Mouse (Mus musculus) cerebral cortex, adult 2 months (tissue): ENCODE results near the gene Ncln.

ENCODE experiments used
- WGBS: fragments of 180-500 bp; shearing (Covaris S2); methylation state at CpG from one replicate; pipeline ENCODE4 v1.1.7; 2018; 5-methylcytosine and 5-hydroxymethylcytosine counted together

Gene Ncln

DNA sequence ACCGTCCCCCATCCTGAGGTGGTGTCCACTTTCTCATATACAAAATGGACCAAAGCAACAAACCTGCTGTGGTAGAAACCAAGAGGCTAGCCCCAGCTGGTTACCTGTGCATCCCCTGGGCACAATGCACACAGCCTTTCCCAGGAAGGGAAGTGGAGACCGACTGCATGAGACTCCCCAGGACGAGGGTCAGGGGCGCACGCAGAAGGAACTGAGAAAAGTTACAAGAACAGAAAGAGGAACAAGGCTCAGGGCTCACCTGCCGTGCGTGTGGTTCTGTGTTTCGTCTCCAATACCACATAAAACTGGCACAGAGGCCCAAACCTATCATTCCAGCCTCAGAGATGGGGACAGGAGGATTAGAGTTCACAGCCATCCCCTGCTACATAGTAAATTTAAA lies 21.0 kb upstream of the Ncln start:
- WGBS = 87% methylated on average over 8 of the region's 8 CpGs

DNA sequence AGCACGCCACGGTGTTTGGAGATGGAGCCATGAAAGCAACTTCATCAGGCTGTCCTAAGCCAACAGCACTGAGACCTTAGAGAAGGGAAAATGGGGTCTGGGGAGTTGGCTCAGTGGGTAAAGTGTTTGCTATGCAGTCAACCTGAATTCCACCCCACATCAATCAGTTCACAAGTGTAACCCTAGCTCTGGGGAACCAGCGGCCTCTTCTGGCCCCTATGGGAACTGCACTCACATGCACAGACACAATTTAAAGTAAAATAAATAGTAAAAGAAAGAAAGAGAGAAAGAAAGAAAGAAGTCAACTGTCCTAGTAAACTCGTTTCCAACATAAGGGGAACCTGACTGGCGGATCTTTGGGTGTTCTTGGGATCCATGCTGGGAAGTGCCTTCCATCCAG lies 17.6 kb upstream of the Ncln start:
- WGBS = 88% methylated on average over 5 of the region's 5 CpGs

DNA sequence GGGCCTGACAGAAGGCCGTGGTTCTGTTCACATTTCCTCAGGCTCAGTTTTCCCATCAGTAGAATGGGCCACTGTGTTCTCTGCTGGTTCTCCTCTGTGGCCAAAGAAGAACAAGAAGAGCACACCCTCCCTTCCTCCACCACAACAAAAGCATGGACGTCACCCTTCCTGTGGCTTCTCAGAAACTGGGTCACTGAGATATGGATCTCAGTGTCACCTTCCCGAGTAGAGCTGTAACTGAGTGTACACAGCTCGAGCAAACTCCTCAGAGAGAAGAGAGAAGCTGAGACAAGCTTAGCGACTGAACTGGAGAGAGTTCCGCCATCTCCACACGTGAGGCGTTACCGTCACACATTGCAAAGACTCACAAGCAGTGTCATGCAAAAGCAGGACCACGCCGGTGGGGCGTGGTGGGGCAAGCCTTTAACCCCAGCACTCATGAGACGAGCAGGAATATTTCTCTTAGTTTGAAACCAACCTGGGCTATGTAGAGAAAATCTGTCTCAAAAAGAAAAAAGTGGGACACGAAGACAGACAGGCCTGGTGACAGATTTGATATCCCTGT lies 14.1 kb upstream of the Ncln start:
- WGBS = 79% methylated on average over 14 of the region's 14 CpGs

DNA sequence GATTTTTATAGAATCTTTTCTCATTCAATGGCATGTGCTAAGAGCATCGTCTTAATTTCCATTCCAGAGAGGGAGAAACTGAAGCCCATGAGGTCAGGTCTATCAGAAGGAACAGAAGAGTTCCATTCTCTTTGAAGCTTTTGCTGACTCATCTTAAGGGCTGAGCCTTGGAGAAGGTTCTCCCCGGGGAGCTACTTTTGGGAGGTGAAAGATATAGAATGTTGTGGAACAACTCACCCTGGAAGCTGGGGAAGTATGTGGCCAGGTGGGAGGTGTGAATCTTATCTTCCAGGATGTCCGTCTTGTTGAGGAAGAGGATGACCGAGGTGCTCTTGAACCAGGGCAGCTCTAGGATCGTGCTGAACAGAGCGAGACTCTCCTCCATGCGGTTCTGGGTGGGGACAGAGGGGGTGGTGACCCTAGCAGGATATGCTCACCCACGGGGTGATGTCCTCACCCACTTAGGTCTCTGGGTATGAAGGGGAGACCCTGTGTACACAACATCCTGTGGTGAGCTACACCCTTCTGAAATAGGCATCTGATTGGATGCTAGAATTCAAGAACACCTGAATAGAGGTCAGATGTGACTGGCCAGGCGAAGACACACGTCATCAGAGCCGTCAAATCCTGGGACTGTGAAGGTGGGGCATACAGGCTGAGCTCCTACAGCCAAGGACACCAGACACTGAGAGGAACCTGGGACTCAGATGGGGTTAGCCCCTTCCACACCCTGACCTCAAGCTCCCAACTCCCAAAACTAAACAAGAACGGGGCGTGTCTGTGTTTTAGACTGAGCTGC lies 11.7 kb upstream of the Ncln start:
- WGBS = 68% methylated on average over 13 of the region's 13 CpGs

DNA sequence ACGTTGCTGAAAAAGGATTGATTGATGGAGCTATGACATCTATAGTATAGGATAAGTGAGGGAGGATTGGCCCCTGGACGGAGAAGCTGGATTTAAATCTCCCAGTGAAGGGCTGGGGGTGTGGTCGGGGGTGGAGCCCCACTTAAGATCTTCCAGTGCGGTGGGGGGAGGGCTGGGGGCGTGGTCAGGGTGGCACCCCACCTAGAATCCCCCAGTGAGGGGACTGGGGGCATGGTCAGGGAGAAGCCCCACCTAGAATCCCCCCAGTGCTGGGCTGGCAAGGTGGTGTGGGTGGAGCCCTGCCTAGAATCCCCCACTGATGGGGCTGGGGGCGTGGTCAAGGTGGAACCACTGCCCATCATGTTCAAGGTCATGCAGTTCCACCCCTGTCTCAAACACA lies 10.9 kb upstream of the Ncln start:
- WGBS = 38% methylated on average over 6 of the region's 6 CpGs

DNA sequence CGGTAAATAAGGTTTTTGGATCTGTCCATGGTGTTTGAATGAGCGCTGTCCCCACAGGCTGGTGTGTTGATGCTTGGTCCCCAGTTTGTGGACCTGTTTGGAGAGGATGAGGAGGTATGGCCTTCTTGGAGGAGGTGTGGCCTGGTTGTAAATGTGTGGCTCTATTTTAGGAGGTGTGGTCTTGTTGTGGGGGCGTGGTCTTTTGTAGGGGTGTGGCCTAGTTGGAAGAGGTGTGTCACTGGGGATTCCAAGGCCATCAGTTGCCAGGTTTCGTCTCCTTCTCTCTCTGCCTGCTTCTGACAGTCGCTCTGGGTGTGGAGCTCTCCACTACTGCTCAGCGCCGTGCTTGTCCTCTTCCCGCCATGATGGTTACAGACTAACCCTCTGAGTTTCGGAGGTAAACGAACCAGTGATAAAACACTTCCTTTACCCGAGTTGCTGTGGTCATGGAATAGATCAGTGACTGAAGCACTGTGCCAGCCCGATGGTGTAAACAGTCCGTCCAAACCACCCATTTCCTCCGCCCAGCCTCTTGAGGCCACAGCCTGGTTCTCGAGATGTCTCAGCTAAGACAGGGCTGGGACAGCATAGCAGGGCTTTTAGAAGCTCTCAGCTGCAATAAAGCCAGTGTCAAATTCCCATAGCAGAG lies 8.9 kb upstream of the Ncln start:
- 83% methylated on average over 15 of the region's 15 CpGs for WGBS

DNA sequence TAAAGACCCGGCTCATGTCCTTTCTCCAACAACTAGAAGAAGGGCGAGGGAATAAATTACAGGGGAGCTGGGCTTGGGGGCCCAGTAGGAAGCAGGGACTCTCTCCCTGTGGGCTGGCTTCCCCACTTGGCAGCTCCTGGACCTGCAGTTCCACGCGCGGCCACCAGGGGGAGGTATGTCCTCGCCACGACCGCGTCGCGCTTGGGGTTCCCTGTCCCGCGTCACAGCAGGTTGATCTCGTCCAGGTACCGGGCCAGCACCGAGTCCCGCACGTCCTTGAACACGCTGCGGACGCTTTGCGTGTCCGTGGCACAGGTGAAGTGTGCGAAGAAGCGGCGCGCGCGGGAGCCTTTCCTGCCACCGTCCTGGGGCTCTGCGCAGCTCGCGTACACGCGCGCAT lies 6.5 kb upstream of the Ncln start:
- 7% methylated on average over 36 of the region's 36 CpGs for WGBS

DNA sequence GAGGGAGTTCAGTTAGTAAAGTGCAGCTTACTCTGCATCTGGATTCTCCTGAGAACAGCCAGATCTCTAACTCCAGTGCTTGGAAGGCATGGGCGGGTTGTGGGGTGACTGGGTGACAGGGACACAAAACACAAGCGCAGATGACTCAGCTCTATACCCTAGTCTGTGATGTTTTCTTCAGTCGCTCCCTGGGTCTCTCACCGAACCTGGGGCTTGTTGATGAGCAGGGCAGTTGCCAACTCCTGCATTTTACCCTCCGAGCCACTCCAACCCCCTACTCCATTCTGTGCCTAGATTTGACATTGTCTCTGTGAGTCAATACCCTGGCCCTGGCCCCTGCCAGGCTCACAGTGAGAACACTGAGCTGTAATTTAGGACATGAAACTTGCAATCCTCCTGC lies 5.7 kb upstream of the Ncln start:
- 91% methylated on average over 5 of the region's 5 CpGs for WGBS

DNA sequence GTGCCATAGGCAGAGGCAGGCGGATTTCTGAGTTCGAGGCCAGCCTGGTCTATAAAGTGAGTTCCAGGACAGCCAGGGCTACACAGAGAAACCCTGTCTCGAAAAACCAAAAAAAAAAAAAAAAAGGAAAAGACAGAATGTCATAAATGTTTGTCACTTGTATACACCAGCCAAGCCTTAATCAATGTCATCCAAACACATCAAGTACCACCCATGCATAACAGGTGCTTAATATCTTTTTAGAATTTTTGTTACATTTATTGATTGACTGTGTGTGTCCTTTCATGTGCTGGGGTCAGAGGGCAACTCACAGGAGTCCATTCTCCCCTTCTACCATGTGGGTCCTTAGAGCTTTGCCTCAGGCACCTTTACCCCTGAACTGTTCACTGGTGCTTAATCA lies 3.8 kb upstream of the Ncln start, which contains the start of gene S1pr4:
TSS of gene S1pr4 (minus strand) at position 101 of the 400 bp plus-strand sequence.
- 84% methylated on average over 3 of the region's 3 CpGs for WGBS

DNA sequence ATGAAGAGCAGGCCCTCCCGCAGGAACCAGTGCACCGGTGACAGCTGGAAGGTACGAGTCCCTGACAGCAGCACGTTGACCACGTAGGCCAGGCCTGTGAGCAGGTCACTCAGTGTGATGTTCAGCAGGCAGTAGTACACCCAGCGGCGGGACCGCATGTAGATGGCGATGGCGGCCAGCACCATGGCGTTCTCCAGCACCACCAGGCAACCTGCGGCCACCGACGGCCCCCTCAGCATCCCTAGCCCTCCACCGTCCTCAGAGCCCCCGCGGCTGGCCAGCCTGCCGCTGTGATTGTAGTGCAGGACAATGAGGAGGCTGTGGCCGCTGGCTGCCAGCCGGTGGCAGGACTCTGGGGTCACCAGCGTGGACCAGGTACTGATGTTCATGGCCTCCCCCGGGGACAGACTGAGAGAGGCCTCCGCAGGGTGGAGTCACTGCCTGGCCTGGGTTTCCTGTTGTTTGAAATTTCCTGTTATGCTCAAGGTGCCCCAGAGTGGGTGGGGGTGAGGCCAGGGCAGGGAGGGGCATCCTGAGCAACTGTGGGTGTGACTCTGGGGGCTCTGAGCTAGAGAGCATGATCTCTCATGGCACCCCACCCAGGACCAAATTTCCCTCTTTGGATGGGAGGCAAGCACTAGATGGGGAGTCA lies 3.2 kb upstream of the Ncln start:
- whole genome bisulfite sequencing = 78% methylated on average over 23 of the region's 23 CpGs

DNA sequence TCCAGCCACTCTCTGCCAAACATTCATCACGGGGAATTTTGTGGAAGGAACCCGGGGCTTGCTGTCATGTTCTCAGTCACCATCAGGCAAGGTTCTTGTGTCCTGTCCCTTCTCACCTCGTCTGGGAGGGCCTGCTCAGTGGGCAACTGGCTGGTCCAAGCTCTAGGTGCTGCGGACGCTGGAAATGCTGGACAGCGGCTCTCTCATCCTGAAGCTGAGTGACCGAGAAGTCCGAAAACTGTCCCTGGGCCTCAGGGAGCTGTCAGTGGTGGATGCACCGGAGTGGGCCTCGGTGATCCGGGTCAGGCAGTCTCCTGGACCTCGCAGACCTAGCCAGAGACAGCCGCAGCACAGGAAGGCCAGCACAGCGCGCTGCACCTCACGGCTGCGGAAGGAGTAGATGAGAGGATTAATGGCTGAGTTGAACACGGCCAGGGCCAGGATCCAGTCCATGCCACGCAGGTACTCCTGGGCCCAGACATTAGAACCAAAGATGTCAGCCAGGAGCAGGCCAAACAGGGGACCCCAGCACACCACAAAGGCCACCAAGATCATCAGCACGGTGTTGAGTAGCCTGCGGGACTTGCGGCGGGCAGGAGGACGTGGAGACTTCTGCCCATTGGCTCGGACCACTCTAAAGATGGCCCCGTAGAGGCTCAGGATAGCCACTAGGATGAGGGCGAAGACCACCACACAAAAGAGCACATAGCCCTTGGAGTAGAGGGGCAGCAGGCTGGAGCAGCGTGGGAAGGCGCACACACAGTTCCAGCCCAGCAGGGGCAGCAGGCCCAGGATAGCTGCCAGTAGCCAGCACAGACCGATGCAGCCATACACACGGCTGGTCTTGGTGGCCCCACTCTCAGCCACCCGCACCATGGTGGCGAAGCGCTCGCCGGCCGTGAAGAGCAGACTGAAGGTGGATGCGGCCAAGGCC lies 2.4 kb upstream of the Ncln start:
- WGBS = 87% methylated on average over 38 of the region's 38 CpGs

DNA sequence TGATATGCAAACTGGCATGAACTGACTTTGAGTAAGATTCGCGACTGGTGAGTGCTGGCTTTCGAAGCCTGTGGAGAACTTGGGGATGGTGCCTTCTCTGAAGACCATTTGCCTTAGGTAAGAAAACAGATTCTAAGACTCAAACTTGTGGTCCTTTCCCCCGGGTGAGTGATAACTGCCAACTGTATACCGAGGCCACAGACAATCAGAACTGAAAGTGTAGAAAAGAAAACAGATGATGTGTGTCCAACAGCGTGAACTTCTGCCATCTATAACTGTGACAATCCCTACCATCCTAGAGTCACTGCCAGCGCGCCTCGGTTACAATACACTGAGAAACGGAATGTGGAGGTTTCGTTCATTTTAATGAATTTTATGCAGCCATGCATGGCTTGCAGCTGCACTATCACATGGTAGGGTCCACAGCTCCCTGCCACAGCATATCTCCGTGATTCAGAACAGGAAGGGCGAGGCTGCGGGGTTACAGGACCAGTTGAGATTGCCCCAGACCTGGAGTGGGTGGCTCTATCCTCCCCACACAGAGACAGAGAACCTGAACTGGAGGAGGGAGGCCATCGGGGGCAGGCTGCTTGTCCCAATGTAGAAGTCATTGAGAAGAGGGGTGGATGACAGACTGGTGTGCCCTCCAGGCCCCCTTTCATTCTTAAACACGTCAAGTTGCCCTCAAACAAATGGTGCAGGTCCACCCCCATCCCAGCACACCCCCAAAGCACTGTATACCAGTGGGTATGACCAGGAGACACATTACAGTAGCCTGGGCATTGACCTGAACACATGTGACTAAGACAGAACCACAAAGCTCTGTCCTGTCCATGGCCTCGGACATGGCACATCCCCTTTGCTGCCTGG lies 1.4 kb upstream of the Ncln start:
- 76% methylated on average over 17 of the region's 17 CpGs for WGBS

DNA sequence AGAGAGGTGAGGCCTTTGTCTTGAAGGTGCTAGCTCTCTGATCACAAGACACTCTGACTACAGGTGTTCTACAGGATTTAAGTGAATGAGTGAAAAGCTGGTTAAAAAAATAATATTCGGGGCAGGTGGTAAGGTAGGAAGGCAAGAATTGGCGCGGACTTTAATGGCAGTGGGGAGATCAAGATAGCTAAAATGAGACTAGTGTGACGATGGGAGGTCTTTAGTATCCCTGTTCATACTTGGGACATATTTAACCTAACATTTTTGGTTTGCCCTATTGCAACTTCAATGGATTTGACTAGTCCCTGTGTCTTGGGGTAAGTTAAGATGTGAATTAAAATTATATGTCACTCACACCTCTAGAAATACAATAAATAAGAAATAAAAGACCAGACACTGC lies 777 bp upstream of the Ncln start:
- WGBS = 16% methylated on average over 4 of the region's 4 CpGs

DNA sequence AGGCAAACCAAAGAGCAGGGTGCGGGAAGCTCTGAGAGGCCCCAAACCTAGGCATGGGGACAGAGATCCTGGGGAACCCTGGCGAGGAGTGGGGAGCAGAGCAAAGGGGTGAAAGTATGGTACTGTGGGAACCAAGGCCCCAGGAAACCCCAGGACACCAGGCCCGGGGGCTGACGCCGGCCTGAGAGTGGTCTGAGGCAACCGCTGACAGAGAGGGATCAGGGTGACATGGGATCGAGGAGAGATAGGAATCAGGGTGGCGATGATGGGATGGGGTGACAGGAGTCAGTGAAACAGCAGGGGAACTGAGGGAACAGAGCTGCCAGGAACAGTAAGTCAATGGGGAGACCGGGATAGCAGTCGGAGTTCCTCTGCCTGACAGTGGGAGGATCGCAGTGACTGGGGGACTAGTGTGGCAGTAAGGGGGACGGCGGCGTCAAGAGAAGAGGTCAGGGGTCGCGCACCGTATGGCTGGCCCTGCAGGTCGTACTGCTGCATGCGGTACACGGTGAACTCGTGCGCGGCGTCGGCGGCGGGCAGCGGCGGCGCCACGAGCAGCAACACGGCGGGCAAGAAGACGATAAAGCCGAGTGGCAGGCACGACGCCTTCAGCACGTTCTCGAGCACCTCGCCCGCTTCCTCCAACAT lies 452 bp downstream of the Ncln start:
- 1% methylated on average over 41 of the region's 41 CpGs for WGBS

DNA sequence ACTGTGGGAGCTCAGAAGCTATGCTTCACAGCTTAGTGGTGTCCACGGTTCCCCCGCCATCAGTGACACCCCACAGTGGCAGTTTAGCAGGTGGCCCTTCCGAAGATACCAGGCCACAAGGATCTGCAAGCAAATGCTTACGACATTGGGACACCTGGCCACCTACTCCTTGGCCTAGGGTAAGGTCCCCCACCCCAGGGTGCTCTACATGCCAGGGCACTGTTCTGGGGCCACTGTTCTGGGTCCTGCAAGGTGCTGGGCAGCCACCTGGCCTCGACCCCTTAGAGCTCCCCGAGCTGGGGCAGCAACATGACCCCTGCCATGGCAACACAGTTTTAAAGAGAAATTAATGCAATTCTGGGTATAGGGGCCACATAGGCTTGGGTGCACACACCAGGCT lies 1.0 kb downstream of the Ncln start:
- 73% methylated on average over 6 of the region's 6 CpGs for WGBS

DNA sequence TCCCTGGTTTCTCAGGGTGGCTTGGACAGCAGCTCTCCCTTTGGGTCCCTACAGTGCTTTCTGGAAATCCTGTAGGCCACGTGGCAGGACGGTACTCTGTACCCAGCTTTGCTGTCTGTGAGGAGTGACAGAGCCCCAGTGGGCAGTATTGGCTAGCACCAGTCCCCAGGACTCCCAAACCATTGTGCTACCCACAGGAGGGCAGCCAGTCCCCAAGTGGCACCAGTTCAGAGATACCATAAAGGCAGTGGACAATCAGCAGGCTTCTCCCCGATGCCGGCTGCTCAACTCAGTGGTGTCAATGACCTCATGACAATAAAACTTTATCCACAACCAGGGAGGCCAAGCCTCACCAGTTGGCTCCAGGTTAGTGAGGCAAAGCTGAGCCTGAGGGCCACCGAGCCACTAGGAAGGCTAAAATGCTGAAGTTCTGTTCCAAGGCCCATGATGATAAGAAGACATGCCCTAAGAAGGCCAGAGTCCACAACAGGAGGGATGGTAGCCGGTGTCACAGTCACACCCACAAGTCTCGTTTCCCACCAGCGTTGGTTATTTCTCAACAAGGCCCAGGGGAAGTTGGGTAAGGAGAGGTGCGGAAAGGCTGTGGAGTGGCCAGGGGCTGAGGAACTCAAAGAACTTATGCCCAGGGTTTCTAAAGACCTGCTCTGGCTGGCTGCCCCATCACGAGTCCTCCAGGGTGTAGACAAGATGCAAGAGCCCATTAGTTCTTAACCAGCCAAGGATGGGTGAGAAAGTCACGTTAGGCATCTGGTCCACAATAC lies 1.7 kb downstream of the Ncln start:
- WGBS = 83% methylated on average over 11 of the region's 11 CpGs

DNA sequence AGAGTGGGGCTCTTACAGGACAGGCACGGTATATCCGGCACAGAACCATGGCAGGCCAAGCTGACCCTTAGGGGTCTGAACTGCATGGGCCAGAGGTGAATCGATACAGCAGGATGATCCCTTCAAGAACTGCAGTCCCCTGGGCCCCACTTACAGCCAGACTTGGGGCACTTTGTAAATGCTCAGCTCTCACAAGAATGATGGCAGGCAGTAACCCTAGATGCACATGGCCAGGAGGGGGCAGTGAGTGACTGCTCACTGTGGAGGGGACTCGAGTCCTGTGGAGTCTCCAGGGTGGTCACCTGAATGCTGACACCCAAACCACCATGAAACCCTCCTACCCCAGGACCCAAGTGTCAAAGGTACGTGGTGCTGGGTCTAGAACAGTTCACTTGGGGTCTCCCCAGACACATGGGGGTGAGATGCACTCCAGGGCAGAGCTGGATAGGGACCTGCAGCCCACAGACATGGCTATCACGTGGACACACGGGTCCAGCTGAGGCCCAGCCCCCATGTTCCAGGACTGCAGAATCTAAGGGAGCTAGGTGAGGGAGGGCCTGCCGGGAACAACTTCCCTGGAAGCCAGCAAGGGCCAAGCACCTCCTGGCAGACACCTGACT lies 2.5 kb downstream of the Ncln start:
- 77% methylated on average over 8 of the region's 8 CpGs for WGBS

DNA sequence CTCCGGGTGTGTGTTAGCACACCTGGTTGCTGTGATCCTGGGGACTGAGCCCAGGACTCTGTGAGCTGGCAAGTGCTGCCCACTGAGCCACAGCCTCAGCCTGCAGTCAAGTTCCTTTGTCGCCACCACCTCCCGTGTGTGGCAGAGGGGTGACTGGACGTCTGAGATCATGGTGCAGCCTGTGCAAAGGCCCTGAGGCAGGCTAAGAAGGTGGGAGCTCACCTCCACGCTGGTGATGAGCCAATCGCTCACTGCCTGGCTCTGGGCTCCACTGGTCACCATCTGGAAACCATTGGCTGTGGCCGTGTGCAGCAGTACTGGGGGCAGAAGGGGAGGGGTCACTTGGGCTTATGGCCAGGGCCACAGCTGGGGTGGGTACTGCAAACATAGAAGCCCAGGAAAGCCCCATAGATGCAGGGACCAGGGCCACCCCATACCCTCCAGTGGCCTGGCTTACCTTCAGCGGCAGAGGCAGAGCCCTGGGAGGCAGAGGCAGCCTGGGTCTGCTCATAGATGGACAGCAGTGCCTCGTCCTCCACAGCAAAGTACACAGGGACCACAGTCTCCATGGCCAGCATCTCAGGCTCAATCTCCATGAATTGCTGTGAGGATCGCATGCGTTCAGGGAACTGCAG lies 3.5 kb downstream of the Ncln start:
- WGBS = 89% methylated on average over 11 of the region's 11 CpGs
